Mouse (Mus musculus) limb, embryonic 11.5 days (tissue): Measurements from ENCODE around the gene 4933402N03Rik. TPM values are rescaled to one million over a fixed set of nuclear protein-coding genes. Genes with fewer than 3 reads are reported as not detected.

Experiments
- polyA plus RNA-seq: library from polyadenylated mRNA; unstranded; fragments of >200 nt; fragmentation: Nextera tagmentation; extraction: Ambion mirVana; gene quantifications from 2 replicates; pipeline ENCODE4 v1.2.1, GENCODE M21; 2014

The 4933402N03Rik gene
- polyA plus RNA-seq, 1 experiment from 2014 or later: not detected

Other genes starting within 250 kb of the 4933402N03Rik start
- 6.5 and 8.3 TPM in 2 replicates for gene Htra1, start 210.2 kb downstream of the 4933402N03Rik start, polyA plus RNA-seq
- not detected in 2 replicates for gene Dmbt1, start 114.3 kb downstream of the 4933402N03Rik start, polyA plus RNA-seq
- gene 5430419D17Rik, start 28.1 kb upstream of the 4933402N03Rik start, polyA plus RNA-seq: not detected in 2 replicates
- not detected in 2 replicates for gene Cuzd1, start 176.0 kb upstream of the 4933402N03Rik start, polyA plus RNA-seq
- not detected in 2 replicates for gene Fam24b, start 183.2 kb upstream of the 4933402N03Rik start, polyA plus RNA-seq
- not detected in 2 replicates for gene Fam24a, start 187.6 kb upstream of the 4933402N03Rik start, polyA plus RNA-seq
- gene 2310057M21Rik, start 216.4 kb upstream of the 4933402N03Rik start, polyA plus RNA-seq: 18.6 and 24.3 TPM in 2 replicates
- gene Pstk, start 224.8 kb upstream of the 4933402N03Rik start, polyA plus RNA-seq: 69.0 and 69.5 TPM in 2 replicates